Mouse (Mus musculus) ES-E14 (cell line): ENCODE measurements around the gene Nrl.

Experiments
- MAFK ChIP-seq: IDR thresholded peaks from 2 replicates; pipeline ENCODE4 v1.6.1; 2014; ENCODE audit warnings: mild to moderate bottlenecking, low read depth, low read length, inconsistent platforms; ENCODE audit not compliant: insufficient read depth
- ZC3H11A ChIP-seq: IDR thresholded peaks from 2 replicates; pipeline ENCODE4 v1.6.1; 2012; ENCODE audit warnings: low read depth, mild to moderate bottlenecking, inconsistent platforms, low read length, borderline replicate concordance
- ZNF384 ChIP-seq: IDR thresholded peaks from 2 replicates; pipeline ENCODE4 v1.6.1; 2012; ENCODE audit warnings: low read depth, low read length, inconsistent platforms

DNA sequence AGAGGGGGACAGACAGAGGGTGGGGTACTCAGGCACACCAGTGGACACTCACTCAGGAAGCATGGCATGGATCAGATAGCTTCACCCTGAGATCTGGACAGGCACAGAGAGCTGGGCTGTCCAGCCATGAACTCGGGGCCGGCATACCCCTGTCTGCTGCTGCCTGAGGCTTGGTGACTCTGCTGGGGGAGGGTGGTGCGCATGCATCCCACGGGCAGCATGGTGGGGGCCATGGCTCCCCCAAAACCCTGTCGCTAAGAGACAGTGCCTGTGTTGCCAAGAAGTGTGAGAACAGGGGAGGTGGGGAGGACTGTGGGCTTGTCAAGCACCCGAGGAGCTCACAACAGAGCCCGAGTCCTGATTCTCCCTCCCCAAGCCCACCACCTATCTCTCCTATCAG, 13.7 kb downstream of the Nrl start:
- TF ChIP-seq MAFK, result no peak
- no peak for TF ChIP-seq ZNF384
- no peak for TF ChIP-seq ZC3H11A
